ENCODE assay signal across 24 mouse cellular contexts in genomic region chr12:54154771-54155170, GRCm38 (mm10). TPM values are rescaled to one million over a fixed set of nuclear protein-coding genes. Genes with fewer than 3 reads are reported as not detected.
DNase-seq lines count a peak whose midpoint lies in the region; ATAC-seq and TF ChIP-seq lines count a peak whose summit lies in the region.
"Had no signal": no experiment of that assay in that cellular context is flagged by ENCODE, and none has a peak within 500 bp of the region (broad histone marks: within the 10 kb centered on the region; RNA-seq: fewer than 3 reads in every experiment).

No protein-coding gene starts in this region.

- no peak overlapping the region for H3K27ac ChIP-seq in intestine, embryonic 16.5 days (ENCODE audit: low read length)
- H3K27ac ChIP-seq in intestine, postnatal 0 days (ENCODE audit: low read depth, low read length) = no peak overlapping the region
- no peak overlapping the region for H3K27ac ChIP-seq in liver, embryonic 13.5 days
- no peak overlapping the region for H3K27ac ChIP-seq in liver, embryonic 11.5 days (ENCODE audit: low read depth, low read length)
- H3K27ac ChIP-seq in liver, embryonic 16.5 days (ENCODE audit: low read length) = 0 out of 2 replicates have a peak overlapping the region, but pooled peaks have one; percentile 45
- no peak overlapping the region for H3K27ac ChIP-seq in midbrain, embryonic 13.5 days
- H3K27ac ChIP-seq: embryonic facial prominence, embryonic 10.5 days; embryonic facial prominence, embryonic 12.5 days; forebrain, embryonic 13.5 days had no signal

- no peak for TF ChIP-seq CTCF in intestine, postnatal 0 days (IDR thresholded peaks at IDR 0.05; ENCODE audit: low read depth)

- no peak overlapping the region for H3K4me2 ChIP-seq in intestine, embryonic 16.5 days (ENCODE audit: low read depth, low read length)
- H3K4me2 ChIP-seq in intestine, postnatal 0 days (replicated peaks; ENCODE audit: low read depth) = no peak overlapping the region
- no peak overlapping the region for H3K4me2 ChIP-seq in liver, embryonic 13.5 days
- no peak overlapping the region for H3K4me2 ChIP-seq in liver, embryonic 11.5 days
- no peak overlapping the region for H3K4me2 ChIP-seq in liver, embryonic 16.5 days (ENCODE audit: low read depth, low read length)
- H3K4me2 ChIP-seq in midbrain, embryonic 13.5 days (replicated peaks) = no peak overlapping the region
- H3K4me2 ChIP-seq: embryonic facial prominence, embryonic 12.5 days; forebrain, embryonic 13.5 days had no signal

- no peaks in the 10 kb centered on the region for H3K36me3 ChIP-seq in intestine, embryonic 16.5 days (ENCODE audit: control insufficient read depth, insufficient read depth, low read length)
- H3K36me3 ChIP-seq in intestine, postnatal 0 days (ENCODE audit: control insufficient read depth, insufficient read depth) = no peaks in the 10 kb centered on the region
- no peaks in the 10 kb centered on the region for H3K36me3 ChIP-seq in liver, embryonic 13.5 days
- no peaks in the 10 kb centered on the region for H3K36me3 ChIP-seq in liver, embryonic 11.5 days (ENCODE audit: control insufficient read depth, insufficient read depth, low read length)
- H3K36me3 ChIP-seq in liver, embryonic 16.5 days (ENCODE audit: control insufficient read depth, insufficient read depth) = no peaks in the 10 kb centered on the region
- no peaks in the 10 kb centered on the region for H3K36me3 ChIP-seq in midbrain, embryonic 13.5 days
- H3K36me3 ChIP-seq: embryonic facial prominence, embryonic 10.5 days; embryonic facial prominence, embryonic 12.5 days; G1E had no signal

- WGBS in intestine, embryonic 16.5 days = 59% methylated on average over 1 of the region's 1 CpGs
- WGBS in intestine, postnatal 0 days = 59% methylated on average over 1 of the region's 1 CpGs
- 30% methylated on average over 1 of the region's 1 CpGs for WGBS in liver, embryonic 13.5 days (ENCODE audit: insufficient replicate concordance)
- 55% methylated on average over 1 of the region's 1 CpGs for WGBS in liver, embryonic 11.5 days
- 43% methylated on average over 1 of the region's 1 CpGs for WGBS in liver, embryonic 16.5 days (ENCODE audit: insufficient replicate concordance)
- 91% methylated on average over 1 of the region's 1 CpGs for WGBS in midbrain, embryonic 13.5 days

- no peak overlapping the region for H3K4me3 ChIP-seq in intestine, embryonic 16.5 days (ENCODE audit: low read length)
- H3K4me3 ChIP-seq in intestine, postnatal 0 days (ENCODE audit: low read depth, low read length) = no peak overlapping the region
- no peak overlapping the region for H3K4me3 ChIP-seq in liver, embryonic 13.5 days (replicated peaks)
- H3K4me3 ChIP-seq in liver, embryonic 11.5 days (ENCODE audit: low read depth, low read length) = no peak overlapping the region
- H3K4me3 ChIP-seq in liver, embryonic 16.5 days (ENCODE audit: low read depth, low read length) = no peak overlapping the region
- H3K4me3 ChIP-seq in midbrain, embryonic 13.5 days (replicated peaks) = no peak overlapping the region
- H3K4me3 ChIP-seq: embryonic facial prominence, embryonic 10.5 days; embryonic facial prominence, embryonic 12.5 days; forebrain, embryonic 13.5 days had no signal

- H3K9me3 ChIP-seq in intestine, embryonic 16.5 days (ENCODE audit: control insufficient read depth, low read length) = no peaks in the 10 kb centered on the region
- no peaks in the 10 kb centered on the region for H3K9me3 ChIP-seq in intestine, postnatal 0 days (ENCODE audit: control insufficient read depth)
- H3K9me3 ChIP-seq in liver, embryonic 13.5 days (replicated peaks) = no peaks in the 10 kb centered on the region
- H3K9me3 ChIP-seq in liver, embryonic 11.5 days (ENCODE audit: control insufficient read depth, low read length) = no peaks in the 10 kb centered on the region
- H3K9me3 ChIP-seq in liver, embryonic 16.5 days (replicated peaks; ENCODE audit: control insufficient read depth, low read length) = no peaks in the 10 kb centered on the region
- peaks cover 6% of the 10 kb centered on the region; the same call in 1 of the 2 replicates for H3K9me3 ChIP-seq in midbrain, embryonic 13.5 days

- H3K4me1 ChIP-seq in intestine, embryonic 16.5 days (ENCODE audit: control insufficient read depth, insufficient read depth, low read length) = peaks cover 7% of the 10 kb centered on the region; the same call in 1 of the 2 replicates
- H3K4me1 ChIP-seq in intestine, postnatal 0 days (replicated peaks; ENCODE audit: control insufficient read depth, insufficient read depth, low read length) = no peaks in the 10 kb centered on the region
- H3K4me1 ChIP-seq in liver, embryonic 13.5 days (replicated peaks) = peaks cover 17% of the 10 kb centered on the region
- H3K4me1 ChIP-seq in liver, embryonic 11.5 days (replicated peaks; ENCODE audit: control insufficient read depth, insufficient read depth, low read length) = no peaks in the 10 kb centered on the region
- H3K4me1 ChIP-seq in liver, embryonic 16.5 days (ENCODE audit: control insufficient read depth, low read depth, low read length) = peaks cover 19% of the 10 kb centered on the region
- H3K4me1 ChIP-seq in midbrain, embryonic 13.5 days (replicated peaks) = no peaks in the 10 kb centered on the region
- H3K4me1 ChIP-seq: embryonic facial prominence, embryonic 12.5 days; forebrain, embryonic 13.5 days had no signal

- H3K9ac ChIP-seq in intestine, embryonic 16.5 days (ENCODE audit: low read depth, low read length) = no peak overlapping the region
- no peak overlapping the region for H3K9ac ChIP-seq in intestine, postnatal 0 days (ENCODE audit: low read depth, low read length)
- H3K9ac ChIP-seq in liver, embryonic 13.5 days = no peak overlapping the region
- H3K9ac ChIP-seq in liver, embryonic 11.5 days (ENCODE audit: low read depth, low read length) = no peak overlapping the region
- no peak overlapping the region for H3K9ac ChIP-seq in liver, embryonic 16.5 days (ENCODE audit: low read depth, low read length)
- no peak overlapping the region for H3K9ac ChIP-seq in midbrain, embryonic 13.5 days (replicated peaks)
- H3K9ac ChIP-seq: embryonic facial prominence, embryonic 12.5 days; forebrain, embryonic 13.5 days had no signal

- no peak for DNase-seq in liver, embryonic 13.5 days
- DNase-seq in liver, embryonic 11.5 days (ENCODE audit: low spot score) = no peak
- no peak for DNase-seq in kidney, postnatal 36 days
- DNase-seq: adrenal gland, adult 8-10 months; adrenal gland, postnatal 14 days; adrenal gland, postnatal 36 days; B cell, adult 2 months; cerebellum, adult 11-12 months; cerebellum, adult 2 months; cerebellum, adult 9-10 months; cerebellum, postnatal 10 days; cerebellum, postnatal 25 days had no signal

- ATAC-seq in intestine, embryonic 16.5 days = peak; percentile 65
- no peak for ATAC-seq in intestine, postnatal 0 days
- peak; percentile 79 for ATAC-seq in liver, embryonic 13.5 days (ENCODE audit: low read depth)
- ATAC-seq in liver, embryonic 11.5 days (replicated peaks; ENCODE audit: low FRiP score) = no peak
- peak; percentile 86 for ATAC-seq in liver, embryonic 16.5 days (ENCODE audit: low read depth)
- no peak for ATAC-seq in midbrain, embryonic 13.5 days
- ATAC-seq: activated CD4-positive, CD25-positive, alpha-beta regulatory T cell, adult 4 months; CD4-positive, CD25-positive, alpha-beta regulatory T cell, adult 4 months; forebrain, embryonic 13.5 days; Patski had no signal

- H3K27me3 ChIP-seq in intestine, embryonic 16.5 days (replicated peaks; ENCODE audit: control insufficient read depth, insufficient read depth, low read length) = no peaks in the 10 kb centered on the region
- H3K27me3 ChIP-seq in intestine, postnatal 0 days (replicated peaks; ENCODE audit: control insufficient read depth, insufficient read depth, low read length) = no peaks in the 10 kb centered on the region
- H3K27me3 ChIP-seq in liver, embryonic 13.5 days = 0 out of 2 replicates have a peak, but pooled peaks cover 4% of the 10 kb centered on the region
- H3K27me3 ChIP-seq in liver, embryonic 11.5 days (replicated peaks; ENCODE audit: control insufficient read depth, insufficient read depth, low read length) = no peaks in the 10 kb centered on the region
- no peaks in the 10 kb centered on the region for H3K27me3 ChIP-seq in liver, embryonic 16.5 days (ENCODE audit: control insufficient read depth, insufficient read depth, low read depth, low read length)
- no peaks in the 10 kb centered on the region for H3K27me3 ChIP-seq in midbrain, embryonic 13.5 days
- H3K27me3 ChIP-seq: CH12.LX; embryonic facial prominence, embryonic 12.5 days; forebrain, embryonic 13.5 days had no signal

RNA-seq across cellular contexts. Expression of gene Egln3, which starts 48.9 kb away (rescaled TPM):
- polyA plus RNA-seq in intestine, embryonic 16.5 days (2015; fragmentation: Nextera tagmentation; extraction: Ambion mirVana) = 69.4 and 73.6 TPM in 2 replicates
- polyA plus RNA-seq in intestine, postnatal 0 days (2015; fragmentation: Nextera tagmentation; extraction: Ambion mirVana) = 39.2 and 41.9 TPM in 2 replicates
- 1.6 and 1.8 TPM in 2 replicates for polyA plus RNA-seq in liver, embryonic 13.5 days (2015; fragmentation: Nextera tagmentation; extraction: Ambion mirVana)
- polyA plus RNA-seq in liver, embryonic 11.5 days (2014; fragmentation: Nextera tagmentation; extraction: Ambion mirVana) = 11.6 TPM in 2 replicates
- 3.7 and 5.0 TPM in 2 replicates for polyA plus RNA-seq in liver, embryonic 16.5 days (2015; fragmentation: Nextera tagmentation; extraction: Ambion mirVana)
- polyA plus RNA-seq in midbrain, embryonic 13.5 days (2015; fragmentation: Nextera tagmentation; extraction: Ambion mirVana) = 3.9 and 4.0 TPM in 2 replicates
- polyA plus RNA-seq: G1E had no signal

Comparison
In these comparisons a context has a peak if more than half of its experiments do, and no peak if none do; other contexts are left out.
1. ATAC-seq: peak in intestine, embryonic 16.5 days (single experiment), liver, embryonic 13.5 days (single experiment) and liver, embryonic 16.5 days (single experiment); none in intestine, postnatal 0 days (single experiment), liver, embryonic 11.5 days (single experiment) and midbrain, embryonic 13.5 days (single experiment).